Mouse (Mus musculus) forebrain, embryonic 16.5 days (tissue): ENCODE measurements around the gene Hist2h2ac. TPM values are rescaled to one million over a fixed set of nuclear protein-coding genes. Genes with fewer than 3 reads are reported as not detected.
A peak's percentile ranks its signal among the peaks of the same experiment; 100 is the strongest.
"Not testable (repeated sequence)": the region's sequence is repeated elsewhere in the genome, so short reads cannot be mapped to it uniquely, and the experiment has no call there.

Experiments
- ATAC-seq: fragments of 200-750 bp; cut with Nextera tagmentation; 2 replicates; pipeline ENCODE4 v1.8.0; 2017; ENCODE audit warnings: mild to moderate bottlenecking, moderate library complexity
- H3K27ac ChIP-seq: fragments of 300-500 bp; sonication (generic); 2 replicates; pipeline ENCODE4 v1.5.1; 2014; ENCODE audit warnings: low read length, control low read depth
- H3K27me3 ChIP-seq: fragments of 300-500 bp; sonication (generic); replicated peaks from 2 replicates; pipeline ENCODE4 v1.6.1; 2014; ENCODE audit warnings: low read length; ENCODE audit not compliant: control insufficient read depth, insufficient read depth
- H3K36me3 ChIP-seq: fragments of 300-500 bp; sonication (generic); 2 replicates; pipeline ENCODE4 v1.6.1; 2014; ENCODE audit not compliant: control insufficient read depth, insufficient read depth
- H3K4me1 ChIP-seq: fragments of 300-500 bp; sonication (generic); replicated peaks from 2 replicates; pipeline ENCODE4 v1.6.1; 2014; ENCODE audit warnings: low read length; ENCODE audit not compliant: control insufficient read depth, insufficient read depth
- H3K4me2 ChIP-seq: fragments of 300-500 bp; sonication (generic); 2 replicates; pipeline ENCODE4 v1.6.1; 2014; ENCODE audit warnings: mild to moderate bottlenecking, low read length, control low read depth
- H3K4me3 ChIP-seq: fragments of 300-500 bp; sonication (generic); replicated peaks from 2 replicates; pipeline ENCODE4 v1.5.1; 2014; ENCODE audit warnings: mild to moderate bottlenecking, low read length, control low read depth
- H3K9ac ChIP-seq: fragments of 300-500 bp; sonication (generic); replicated peaks from 2 replicates; pipeline ENCODE4 v1.6.1; 2014; ENCODE audit warnings: low read depth, low read length, control low read depth
- H3K9me3 ChIP-seq: fragments of 300-500 bp; sonication (generic); 2 replicates; pipeline ENCODE4 v1.6.1; 2016; ENCODE audit warnings: low read length; ENCODE audit not compliant: control insufficient read depth
- WGBS: fragments of 180-500 bp; shearing (Covaris S2); extraction: QIAGEN DNeasy Blood & Tissue Kit; methylation state at CpG from one replicate; pipeline ENCODE4 v1.1.7; 2014; 5-methylcytosine and 5-hydroxymethylcytosine counted together
- polyA plus RNA-seq: library from polyadenylated mRNA; unstranded; fragments of >200 nt; fragmentation: Nextera tagmentation; extraction: Ambion mirVana; gene quantifications from 2 replicates; pipeline ENCODE4 v1.2.1, GENCODE M21; 2015

Hist2h2ac gene
- polyA plus RNA-seq, 1 experiment from 2014 or later: 2.1 TPM

- ATAC-seq: no peak
- Histone ChIP-seq H3K9me3 (no peaks in the 10 kb centered on the region), H3K27ac (0 out of 2 replicates have a peak overlapping the region, but pooled peaks have one; percentile 96), H3K4me3 (no peak overlapping the region), H3K27me3 (no peaks in the 10 kb centered on the region), H3K9ac (no peak overlapping the region; the same call in 1 of the 2 replicates), H3K4me2 (no peak overlapping the region; the same call in 1 of the 2 replicates), H3K4me1 (peaks cover 14% of the 10 kb centered on the region), H3K36me3 (no peaks in the 10 kb centered on the region)
- 82% methylated on average over 7 of the region's 7 CpGs for WGBS
Measured at GRCm38 (mm10) chr3:96243921-96244572, 23.4 kb upstream of the Hist2h2ac start.

GRCm38 (mm10) chr3:96240799-96241197 is 20.1 kb upstream of the Hist2h2ac start:
- 68% methylated on average over 9 of the region's 9 CpGs for WGBS
- Histone ChIP-seq H3K9ac (peak overlapping the region; percentile 45; the same call in 1 of the 2 replicates), H3K4me1 (peaks cover 22% of the 10 kb centered on the region), H3K9me3 (no peaks in the 10 kb centered on the region), H3K4me2 (peak overlapping the region; percentile 58), H3K4me3 (no peak overlapping the region), H3K27me3 (no peaks in the 10 kb centered on the region), H3K36me3 (no peaks in the 10 kb centered on the region), H3K27ac (peak overlapping the region; percentile 78)
- ATAC-seq: no peak

- H3K4me2 ChIP-seq: peak within 1 kb of the TSS; percentile 58
- ATAC-seq: peak; percentile 86
- not testable (repeated sequence) for H3K36me3 ChIP-seq, H3K9me3 ChIP-seq, H3K27me3 ChIP-seq
- H3K4me1 ChIP-seq: peaks cover 22% of the 10 kb centered on the region
- WGBS: 4% methylated on average over 23 of the region's 85 CpGs
- peak within 1 kb of the TSS; percentile 46; the same call in 1 of the 2 replicates for H3K9ac ChIP-seq
- H3K4me3 ChIP-seq: peak within 1 kb of the TSS; percentile 42
- H3K27ac ChIP-seq: peak within 1 kb of the TSS; percentile 85
Measured at GRCm38 (mm10) chr3:96239949-96240798, 19.5 kb upstream of the Hist2h2ac start, which contains the start of gene Hist2h2aa2. Gene Hist2h2aa2, minus strand, starts transcription at chr3:96240276.

GRCm38 (mm10) chr3:96238954-96239793 is 18.5 kb upstream of the Hist2h2ac start, which contains the start of gene Hist2h3c2:
Gene Hist2h3c2, minus strand, starts transcription at chr3:96239127.
- 2% methylated on average over 9 of the region's 68 CpGs for WGBS
- not testable (repeated sequence) for H3K9me3 ChIP-seq, H3K36me3 ChIP-seq, H3K27me3 ChIP-seq
- peak within 1 kb of the TSS; percentile 48 for H3K4me2 ChIP-seq
- ATAC-seq: peak; percentile 87
- H3K27ac ChIP-seq: peak within 1 kb of the TSS; percentile 42
- peak within 1 kb of the TSS; percentile 51 for H3K9ac ChIP-seq
- H3K4me1 ChIP-seq: peaks cover 16% of the 10 kb centered on the region
- peak within 1 kb of the TSS; percentile 40 for H3K4me3 ChIP-seq

GRCm38 (mm10) chr3:96237904-96238511 is 17.3 kb upstream of the Hist2h2ac start:
- Histone ChIP-seq H3K4me2 (peak overlapping the region; percentile 48), H3K27ac (peak overlapping the region; percentile 42), H3K36me3 (no peaks in the 10 kb centered on the region), H3K9ac (peak overlapping the region; percentile 51), H3K4me1 (peaks cover 16% of the 10 kb centered on the region), H3K27me3 (no peaks in the 10 kb centered on the region), H3K4me3 (peak overlapping the region; percentile 40), H3K9me3 (no peaks in the 10 kb centered on the region)
- no peak for ATAC-seq
- WGBS: under 1% methylated on average over 12 of the region's 12 CpGs

GRCm38 (mm10) chr3:96237335-96237903 is 16.7 kb upstream of the Hist2h2ac start:
- Histone ChIP-seq H3K9me3 (no peaks in the 10 kb centered on the region), H3K4me2 (peak overlapping the region; percentile 48), H3K27ac (no peak overlapping the region), H3K9ac (peak overlapping the region; percentile 41; the same call in 1 of the 2 replicates), H3K4me1 (peaks cover 16% of the 10 kb centered on the region), H3K27me3 (no peaks in the 10 kb centered on the region), H3K4me3 (peak overlapping the region; percentile 40), H3K36me3 (no peaks in the 10 kb centered on the region)
- ATAC-seq: no peak
- WGBS: 17% methylated on average over 7 of the region's 7 CpGs

GRCm38 (mm10) chr3:96236834-96237334 is 16.2 kb upstream of the Hist2h2ac start:
- no peaks in the 10 kb centered on the region for H3K9me3 ChIP-seq
- H3K4me2 ChIP-seq: peak overlapping the region; percentile 48
- H3K9ac ChIP-seq: no peak overlapping the region
- peaks cover 16% of the 10 kb centered on the region for H3K4me1 ChIP-seq
- no peaks in the 10 kb centered on the region for H3K27me3 ChIP-seq
- H3K4me3 ChIP-seq: peak overlapping the region; percentile 40; the same call in 1 of the 2 replicates
- no peak for ATAC-seq
- H3K36me3 ChIP-seq: no peaks in the 10 kb centered on the region
- no peak overlapping the region for H3K27ac ChIP-seq
- 84% methylated on average over 4 of the region's 4 CpGs for WGBS

GRCm38 (mm10) chr3:96235836-96236235 is 15.2 kb upstream of the Hist2h2ac start:
- H3K27ac ChIP-seq: no peak overlapping the region
- no peak for ATAC-seq
- H3K36me3 ChIP-seq: no peaks in the 10 kb centered on the region
- no peak overlapping the region for H3K4me2 ChIP-seq
- no peak overlapping the region for H3K4me3 ChIP-seq
- H3K4me1 ChIP-seq: peaks cover 15% of the 10 kb centered on the region
- H3K9ac ChIP-seq: no peak overlapping the region
- H3K27me3 ChIP-seq: no peaks in the 10 kb centered on the region
- no peaks in the 10 kb centered on the region for H3K9me3 ChIP-seq
- 71% methylated on average over 3 of the region's 3 CpGs for WGBS
